Mouse (Mus musculus) liver, embryonic 16.5 days (tissue): ENCODE data around the gene Zfp202. TPM values are rescaled to one million over a fixed set of nuclear protein-coding genes. Genes with fewer than 3 reads are reported as not detected.

Experiments used
- ATAC-seq: fragments of 200-750 bp; cut with Nextera tagmentation; 2 replicates; pipeline ENCODE4 v1.8.0; 2017; ENCODE audit warnings: low read depth, mild to moderate bottlenecking, moderate number of reproducible peaks, moderate library complexity
- H3K27ac ChIP-seq: fragments of 300-500 bp; sonication (generic); 2 replicates; pipeline ENCODE4 v1.5.1; 2014; ENCODE audit warnings: mild to moderate bottlenecking, low read length
- H3K27me3 ChIP-seq: fragments of 300-500 bp; sonication (generic); 2 replicates; pipeline ENCODE4 v1.6.1; 2014; ENCODE audit warnings: low read depth, low read length, mixed read lengths; ENCODE audit not compliant: control insufficient read depth, insufficient read depth
- H3K36me3 ChIP-seq: fragments of 300-500 bp; sonication (generic); 2 replicates; pipeline ENCODE4 v1.6.1; 2014; ENCODE audit warnings: mild to moderate bottlenecking; ENCODE audit not compliant: control insufficient read depth, insufficient read depth
- H3K4me1 ChIP-seq: fragments of 300-500 bp; sonication (generic); 2 replicates; pipeline ENCODE4 v1.6.1; 2014; ENCODE audit warnings: low read depth, low read length, mixed read lengths; ENCODE audit not compliant: control insufficient read depth
- H3K4me2 ChIP-seq: fragments of 300-500 bp; sonication (generic); 2 replicates; pipeline ENCODE4 v1.6.1; 2014; ENCODE audit warnings: low read depth, low read length, mixed read lengths
- H3K4me3 ChIP-seq: fragments of 300-500 bp; sonication (generic); 2 replicates; pipeline ENCODE4 v1.5.1; 2014; ENCODE audit warnings: low read depth, mild to moderate bottlenecking, low read length
- H3K9ac ChIP-seq: fragments of 300-500 bp; sonication (generic); 2 replicates; pipeline ENCODE4 v1.6.1; 2014; ENCODE audit warnings: low read depth, low read length
- H3K9me3 ChIP-seq: fragments of 300-500 bp; sonication (generic); replicated peaks from 2 replicates; pipeline ENCODE4 v1.6.1; 2016; ENCODE audit warnings: low read length; ENCODE audit not compliant: control insufficient read depth
- WGBS: fragments of 180-500 bp; shearing (Covaris S2); extraction: QIAGEN DNeasy Blood & Tissue Kit; methylation state at CpG from one replicate; pipeline ENCODE4 v1.1.7; 2014; ENCODE audit not compliant: insufficient replicate concordance; 5-methylcytosine and 5-hydroxymethylcytosine counted together
- polyA plus RNA-seq: library from polyadenylated mRNA; unstranded; fragments of >200 nt; fragmentation: Nextera tagmentation; extraction: Ambion mirVana; gene quantifications from 2 replicates; pipeline ENCODE4 v1.2.1, GENCODE M21; 2015

Zfp202 gene
- polyA plus RNA-seq, 1 experiment from 2014 or later = 0.79 TPM

GRCm38 (mm10) chr9:40206546-40206950, 14.4 kb downstream of the Zfp202 start:
- no peak overlapping the region for H3K27ac ChIP-seq
- H3K4me2 ChIP-seq = no peak overlapping the region
- H3K27me3 ChIP-seq = no peaks in the 10 kb centered on the region
- ATAC-seq = no peak
- H3K4me3 ChIP-seq = no peak overlapping the region
- H3K9me3 ChIP-seq = no peaks in the 10 kb centered on the region
- H3K36me3 ChIP-seq = no peaks in the 10 kb centered on the region; the same call in 1 of the 2 replicates
- WGBS = 41% methylated on average over 5 of the region's 5 CpGs
- no peak overlapping the region for H3K9ac ChIP-seq
- no peaks in the 10 kb centered on the region for H3K4me1 ChIP-seq

DNA sequence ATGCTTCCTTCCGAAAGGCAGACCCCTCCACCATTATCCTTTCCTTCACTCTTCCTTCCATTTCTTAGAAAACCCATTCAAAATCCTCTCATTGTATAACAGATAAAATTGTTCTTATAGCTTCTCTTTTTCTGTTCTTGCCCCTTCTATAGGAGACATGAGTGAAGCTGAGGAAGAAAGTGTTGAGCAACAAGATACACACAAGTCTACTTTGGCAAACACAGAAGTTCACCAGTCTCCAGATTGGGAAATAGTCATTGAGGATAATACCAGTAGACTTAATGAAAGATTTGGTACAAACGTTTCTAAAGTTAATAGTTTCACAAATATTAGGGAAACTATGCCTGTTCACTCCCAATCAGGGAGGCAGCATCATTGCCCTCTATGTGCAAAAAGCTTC, 18.6 kb downstream of the Zfp202 start:
- H3K9ac ChIP-seq = no peak overlapping the region
- H3K4me1 ChIP-seq = no peaks in the 10 kb centered on the region
- no peaks in the 10 kb centered on the region for H3K9me3 ChIP-seq
- H3K27me3 ChIP-seq = no peaks in the 10 kb centered on the region
- H3K4me3 ChIP-seq = no peak overlapping the region
- no peak for ATAC-seq
- H3K4me2 ChIP-seq = no peak overlapping the region
- no peaks in the 10 kb centered on the region; the same call in 1 of the 2 replicates for H3K36me3 ChIP-seq
- H3K27ac ChIP-seq = no peak overlapping the region
- WGBS = 53% methylated on average over 2 of the region's 2 CpGs

DNA sequence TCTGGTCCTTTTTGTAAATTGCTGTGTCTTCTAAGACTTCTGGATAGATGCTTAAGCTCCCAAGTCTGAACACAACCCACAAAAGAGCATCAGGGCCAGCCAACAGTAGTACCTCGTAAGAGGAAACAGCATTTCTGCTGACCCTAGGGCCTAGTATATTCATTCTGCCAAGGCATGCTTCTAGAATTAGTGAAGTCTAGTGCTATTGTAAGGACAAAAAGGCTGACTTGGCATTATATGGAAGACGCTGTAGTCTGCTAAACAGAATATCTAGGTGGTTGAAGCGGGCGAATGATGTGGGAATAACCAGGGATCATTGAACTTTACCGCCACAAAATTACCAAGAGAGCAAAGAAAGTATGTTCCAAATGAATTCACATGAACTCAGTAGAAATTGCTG, 21.9 kb downstream of the Zfp202 start:
- H3K4me2 ChIP-seq = no peak overlapping the region
- no peaks in the 10 kb centered on the region for H3K9me3 ChIP-seq
- H3K4me3 ChIP-seq = no peak overlapping the region
- no peaks in the 10 kb centered on the region for H3K27me3 ChIP-seq
- WGBS = 72% methylated on average over 5 of the region's 5 CpGs
- no peaks in the 10 kb centered on the region for H3K4me1 ChIP-seq
- H3K36me3 ChIP-seq = no peaks in the 10 kb centered on the region; the same call in 1 of the 2 replicates
- no peak overlapping the region for H3K27ac ChIP-seq
- no peak overlapping the region for H3K9ac ChIP-seq
- ATAC-seq = no peak

- Histone ChIP-seq H3K4me2 (no peak overlapping the region), H3K9me3 (no peaks in the 10 kb centered on the region), H3K27me3 (no peaks in the 10 kb centered on the region), H3K9ac (no peak overlapping the region), H3K36me3 (no peaks in the 10 kb centered on the region), H3K27ac (no peak overlapping the region), H3K4me3 (no peak overlapping the region), H3K4me1 (no peaks in the 10 kb centered on the region)
- 51% methylated on average over 4 of the region's 4 CpGs for WGBS
- no peak for ATAC-seq
Measured at GRCm38 (mm10) chr9:40216651-40217050, 24.5 kb downstream of the Zfp202 start.

DNA sequence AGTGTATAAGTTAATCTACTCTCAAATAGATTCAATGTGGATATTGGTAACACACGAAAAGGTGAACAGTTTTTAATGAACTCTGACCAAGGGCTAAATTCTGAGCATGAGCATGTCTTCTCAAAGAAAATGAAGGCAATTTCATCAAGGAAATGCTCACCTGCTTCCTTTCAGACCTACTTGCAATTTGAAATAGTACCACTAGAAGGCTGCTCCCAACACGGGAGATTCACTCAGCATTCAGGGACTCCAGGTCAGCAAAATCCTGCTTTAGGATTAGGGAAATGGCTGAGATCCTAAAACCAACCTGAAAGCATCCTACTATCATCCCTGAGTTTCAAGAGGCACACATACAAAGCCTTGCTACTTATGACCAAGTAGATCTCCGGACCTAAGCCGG, 32.2 kb downstream of the Zfp202 start:
- Histone ChIP-seq H3K36me3 (no peaks in the 10 kb centered on the region), H3K27ac (no peak overlapping the region), H3K9me3 (no peaks in the 10 kb centered on the region), H3K4me1 (no peaks in the 10 kb centered on the region), H3K9ac (no peak overlapping the region), H3K4me2 (no peak overlapping the region), H3K4me3 (no peak overlapping the region), H3K27me3 (no peaks in the 10 kb centered on the region)
- WGBS = 51% methylated on average over 4 of the region's 4 CpGs
- ATAC-seq = no peak

DNA sequence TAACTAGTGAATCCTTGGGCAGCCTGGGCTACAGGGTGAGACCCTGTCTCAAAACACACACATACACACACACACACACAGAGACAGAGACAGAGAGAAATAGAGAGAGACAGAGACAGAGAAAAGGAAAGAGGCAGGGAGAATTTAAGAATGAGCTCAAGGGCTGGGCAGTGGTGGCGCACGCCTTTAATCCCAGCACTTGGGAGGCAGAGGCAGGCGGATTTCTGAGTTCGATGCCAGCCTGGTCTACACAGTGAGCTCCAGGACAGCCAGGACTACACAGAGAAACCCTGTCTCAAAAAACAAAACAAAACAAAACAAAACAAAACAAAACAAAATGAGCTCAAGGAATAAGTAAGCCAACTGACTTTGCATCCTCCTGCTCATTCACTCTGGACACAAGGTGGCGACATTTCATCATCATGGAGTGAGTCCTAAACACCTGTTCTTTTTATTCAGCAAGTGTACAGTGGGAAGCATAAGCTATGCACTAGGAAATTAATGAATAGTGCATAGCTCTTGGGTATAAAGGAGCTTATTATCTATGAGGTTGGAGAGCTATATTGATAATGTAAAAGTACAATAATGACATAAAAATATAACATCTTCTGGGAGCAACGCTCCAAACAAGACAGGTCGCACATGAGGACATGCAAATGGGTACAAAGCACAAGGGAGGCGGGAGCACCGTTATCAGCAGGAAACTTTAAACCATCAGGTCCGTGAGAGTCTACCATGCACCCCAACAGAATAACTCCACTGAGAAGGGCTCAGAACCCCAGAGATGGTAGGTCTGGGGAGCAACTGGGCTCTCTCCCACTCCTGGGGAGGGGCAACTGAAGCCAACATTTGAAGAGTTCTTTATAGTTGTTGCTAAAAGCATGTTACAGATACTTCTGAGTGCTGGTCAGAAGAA, 36.0 kb downstream of the Zfp202 start:
- WGBS = 36% methylated on average over 10 of the region's 10 CpGs
- no peak overlapping the region for H3K27ac ChIP-seq
- no peaks in the 10 kb centered on the region for H3K27me3 ChIP-seq
- H3K9ac ChIP-seq = no peak overlapping the region
- no peaks in the 10 kb centered on the region for H3K36me3 ChIP-seq
- no peaks in the 10 kb centered on the region for H3K9me3 ChIP-seq
- no peak for ATAC-seq
- H3K4me3 ChIP-seq = no peak overlapping the region
- no peak overlapping the region for H3K4me2 ChIP-seq
- H3K4me1 ChIP-seq = no peaks in the 10 kb centered on the region

DNA sequence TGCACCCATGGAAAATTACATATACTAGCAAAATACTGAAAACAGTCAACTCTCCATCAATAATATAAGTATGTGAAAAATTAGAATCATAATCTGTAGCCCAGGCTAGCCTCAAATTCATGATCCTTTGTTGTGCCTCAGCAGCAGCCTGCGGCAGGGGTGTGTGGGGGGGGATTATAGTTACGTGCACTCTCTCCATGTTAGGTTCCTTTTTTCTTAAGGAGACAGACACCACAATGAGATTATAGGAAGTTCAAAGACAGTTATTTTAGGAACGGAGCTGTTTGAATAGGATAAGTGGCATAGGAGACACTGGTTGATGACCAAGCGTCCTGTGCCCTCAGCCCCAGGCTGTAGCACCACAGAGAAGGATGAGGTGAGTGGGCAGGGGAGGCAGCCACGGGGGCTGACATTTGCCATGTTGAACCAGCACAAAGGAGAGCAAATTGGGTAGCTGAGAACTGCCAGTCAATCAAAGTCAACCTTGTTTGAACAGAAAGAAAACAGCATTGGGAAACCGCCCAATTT, 36.8 kb downstream of the Zfp202 start:
- no peak overlapping the region for H3K4me2 ChIP-seq
- H3K4me3 ChIP-seq = no peak overlapping the region
- H3K9ac ChIP-seq = no peak overlapping the region
- ATAC-seq = no peak
- no peak overlapping the region for H3K27ac ChIP-seq
- no peaks in the 10 kb centered on the region for H3K9me3 ChIP-seq
- 18% methylated on average over 6 of the region's 6 CpGs for WGBS
- H3K27me3 ChIP-seq = no peaks in the 10 kb centered on the region
- H3K4me1 ChIP-seq = no peaks in the 10 kb centered on the region
- no peaks in the 10 kb centered on the region for H3K36me3 ChIP-seq

DNA sequence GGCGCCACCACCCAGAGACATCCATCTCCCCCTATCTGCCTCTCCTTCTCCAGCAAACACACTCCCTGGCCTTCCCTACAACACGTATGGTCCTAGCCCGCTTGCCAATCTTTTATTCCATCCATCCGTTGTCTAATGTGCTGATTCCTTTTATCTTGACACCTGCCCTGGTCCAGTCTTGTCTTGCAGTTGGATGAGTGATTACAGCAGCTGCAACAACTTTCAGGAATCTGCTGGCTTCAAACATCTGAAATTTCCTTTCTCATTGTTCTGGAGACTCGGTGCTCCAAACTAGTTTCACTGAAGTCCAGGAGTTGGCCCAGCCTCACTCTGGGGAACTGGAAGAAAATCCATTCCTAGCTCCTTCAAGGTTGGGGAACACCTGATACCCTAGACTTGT, 37.4 kb downstream of the Zfp202 start:
- Histone ChIP-seq H3K4me2 (no peak overlapping the region), H3K9ac (no peak overlapping the region), H3K4me3 (no peak overlapping the region), H3K36me3 (no peaks in the 10 kb centered on the region), H3K4me1 (no peaks in the 10 kb centered on the region), H3K9me3 (no peaks in the 10 kb centered on the region), H3K27ac (no peak overlapping the region), H3K27me3 (no peaks in the 10 kb centered on the region)
- ATAC-seq = no peak
- WGBS = 61% methylated on average over 5 of the region's 5 CpGs

GRCm38 (mm10) chr9:40231019-40231418, 38.9 kb downstream of the Zfp202 start:
- H3K27me3 ChIP-seq = no peaks in the 10 kb centered on the region
- no peak for ATAC-seq
- no peaks in the 10 kb centered on the region for H3K9me3 ChIP-seq
- H3K4me2 ChIP-seq = no peak overlapping the region
- H3K4me1 ChIP-seq = no peaks in the 10 kb centered on the region
- H3K4me3 ChIP-seq = no peak overlapping the region
- no peaks in the 10 kb centered on the region for H3K36me3 ChIP-seq
- WGBS = 63% methylated on average over 3 of the region's 3 CpGs
- H3K9ac ChIP-seq = no peak overlapping the region
- H3K27ac ChIP-seq = no peak overlapping the region
